Mouse (Mus musculus): ENCODE results near the gene Clip4.
A peak's percentile ranks its signal among the peaks of the same experiment; 100 is the strongest.

DNA sequence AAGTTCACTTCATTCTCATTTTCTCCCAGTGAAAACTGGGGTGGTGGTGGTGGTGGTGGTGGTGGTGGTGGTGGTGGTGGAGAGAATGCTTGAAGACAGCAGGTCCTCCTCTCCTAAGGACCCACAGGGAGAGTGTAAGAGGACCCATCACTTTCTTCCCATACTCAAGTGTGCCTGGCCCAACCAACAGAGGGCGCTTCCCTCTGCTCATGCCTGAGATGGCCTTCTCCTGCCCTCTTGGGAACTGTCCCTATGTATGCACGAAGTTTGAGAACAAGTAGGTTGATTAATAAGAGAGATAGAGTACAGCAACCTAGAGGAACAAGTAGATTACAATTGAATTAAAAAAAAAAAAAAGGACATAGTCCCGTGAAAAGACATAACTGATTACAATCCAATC lies 140.8 kb downstream of the Clip4 start:
- TF ChIP-seq CTCF (IDR thresholded peaks at IDR 0.05; ENCODE audit: control insufficient read depth, insufficient read depth, insufficient replicate concordance, low read depth, low read length), result peak; percentile 31; the same call in 1 of the 2 replicates
- TF ChIP-seq POLR2A (IDR thresholded peaks at IDR 0.05; ENCODE audit: control insufficient read depth, low read depth, low read length), result no peak
